Mouse (Mus musculus): ENCODE results near the gene Immp2l.

Immp2l gene

GRCm38 (mm10) chr12:41468374-41468991, 444.6 kb downstream of the Immp2l start:
- no peak for DNase-seq

DNA sequence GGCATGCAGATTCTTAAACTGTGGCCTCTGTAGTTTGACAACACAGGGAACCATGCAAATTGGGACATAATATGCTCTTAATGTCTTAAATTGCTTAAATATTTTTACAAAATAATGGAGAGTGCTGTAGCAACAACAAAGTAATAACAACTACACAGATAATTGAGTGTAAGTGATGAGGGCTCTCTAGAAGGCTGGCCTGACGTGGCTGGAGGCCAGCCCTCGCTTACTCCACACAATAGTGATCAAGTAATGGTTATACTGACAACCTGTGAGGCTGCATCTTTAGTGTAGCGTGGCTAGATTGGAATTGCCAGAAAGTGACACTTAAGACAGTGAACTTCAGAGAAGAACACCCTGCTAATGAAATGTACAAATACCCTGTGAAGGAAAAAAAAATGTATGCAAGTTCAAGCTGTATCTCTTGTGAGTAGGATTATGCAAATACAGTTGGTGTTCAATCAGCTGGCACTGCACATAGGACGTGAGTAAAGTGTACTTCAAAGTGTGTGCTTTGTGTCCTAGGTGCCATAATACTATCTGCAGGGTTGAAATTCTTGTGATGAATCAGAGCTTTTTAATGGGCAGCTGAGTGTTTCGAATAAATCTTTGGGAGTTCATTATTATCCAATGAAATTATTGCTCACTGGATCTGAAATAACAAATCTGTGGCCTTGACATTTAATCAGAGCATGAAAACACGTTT, 445.4 kb downstream of the Immp2l start:
- DNase-seq, result no peak

GRCm38 (mm10) chr12:41481486-41481885, 457.6 kb downstream of the Immp2l start:
- no peak for DNase-seq

- no peak for DNase-seq
These were observed 459.3 kb downstream of the Immp2l start for GRCm38 (mm10) chr12:41483091-41483592.

- DNase-seq, result no peak
These were observed 459.9 kb downstream of the Immp2l start for GRCm38 (mm10) chr12:41483593-41484451.

- DNase-seq, result no peak
These were observed 461.0 kb downstream of the Immp2l start for GRCm38 (mm10) chr12:41484689-41485511.

GRCm38 (mm10) chr12:41485512-41486215, 461.8 kb downstream of the Immp2l start:
- no peak for DNase-seq

DNA sequence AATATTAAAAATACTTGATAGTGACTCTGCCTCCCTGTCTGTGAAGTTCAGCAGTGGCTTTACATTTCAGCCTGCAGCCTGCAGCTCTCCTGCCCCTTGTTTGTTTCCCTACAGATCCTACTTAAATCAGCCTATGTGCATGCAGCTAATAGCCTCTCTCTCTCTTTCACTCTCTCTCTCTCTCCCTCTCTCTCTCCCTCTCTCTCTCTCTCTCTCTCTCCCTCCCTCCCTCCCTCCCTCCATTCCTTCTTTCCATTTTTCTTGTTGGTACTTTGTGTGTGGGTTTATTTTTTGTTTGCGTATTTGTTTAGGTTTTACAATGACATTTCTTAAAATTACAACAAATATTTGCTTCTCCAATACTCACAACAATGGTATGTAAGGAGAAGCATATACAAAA, 462.4 kb downstream of the Immp2l start, which contains the start of gene Lrrn3:
TSS of gene Lrrn3 (minus strand) at position 101 of the 400 bp plus-strand sequence.
- DNase-seq, result no peak

- DNase-seq, result no peak
These were observed 463.1 kb downstream of the Immp2l start for GRCm38 (mm10) chr12:41487005-41487404.

- no peak for DNase-seq
These were observed 470.7 kb downstream of the Immp2l start for GRCm38 (mm10) chr12:41494620-41495019.

DNA sequence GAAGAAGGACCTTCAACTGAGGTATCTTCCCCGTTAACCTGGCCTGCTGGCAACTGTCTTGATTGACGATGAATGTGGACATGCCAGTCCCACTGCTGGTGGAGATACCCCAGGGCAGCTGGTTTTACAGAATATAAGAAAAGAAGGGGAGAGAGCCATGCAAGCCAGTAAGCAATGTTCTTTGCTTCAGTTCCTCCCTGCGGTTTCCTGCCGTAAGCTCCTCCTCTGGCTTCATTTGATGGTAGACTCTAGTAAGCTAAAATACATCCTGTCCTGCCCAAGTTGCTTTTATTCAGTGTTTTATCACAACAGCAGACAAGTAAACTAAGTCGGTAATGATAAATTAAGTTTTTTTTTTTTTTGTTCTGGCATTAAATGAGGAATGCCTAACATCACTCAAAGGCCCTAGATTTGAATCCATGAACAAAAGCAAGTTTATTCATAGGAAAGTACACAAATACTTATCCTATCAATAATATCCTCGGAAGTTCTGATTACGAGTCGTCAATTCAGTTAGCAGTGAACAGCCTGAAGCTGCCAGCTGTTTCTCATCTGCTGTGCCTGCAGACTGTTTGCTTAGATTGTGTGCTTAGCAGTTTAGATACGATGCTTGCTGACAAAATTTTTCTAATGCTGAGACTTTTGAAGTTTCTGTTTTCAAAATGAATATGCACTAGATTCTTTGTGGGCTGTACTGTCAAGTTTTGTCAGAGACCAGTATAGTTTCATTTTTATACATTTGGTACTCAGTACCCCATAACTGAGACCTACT, 476.3 kb downstream of the Immp2l start:
- no peak for DNase-seq

- DNase-seq, result no peak
These were observed 484.7 kb downstream of the Immp2l start for GRCm38 (mm10) chr12:41508610-41509009.

- no peak for DNase-seq
These were observed 486.7 kb downstream of the Immp2l start for GRCm38 (mm10) chr12:41510588-41510987.

GRCm38 (mm10) chr12:41518897-41519296, 495.0 kb downstream of the Immp2l start:
- no peak for DNase-seq

- no peak for DNase-seq
These were observed 496.4 kb downstream of the Immp2l start for GRCm38 (mm10) chr12:41520326-41520725.

GRCm38 (mm10) chr12:41521671-41522070, 497.8 kb downstream of the Immp2l start:
- DNase-seq, result no peak

DNA sequence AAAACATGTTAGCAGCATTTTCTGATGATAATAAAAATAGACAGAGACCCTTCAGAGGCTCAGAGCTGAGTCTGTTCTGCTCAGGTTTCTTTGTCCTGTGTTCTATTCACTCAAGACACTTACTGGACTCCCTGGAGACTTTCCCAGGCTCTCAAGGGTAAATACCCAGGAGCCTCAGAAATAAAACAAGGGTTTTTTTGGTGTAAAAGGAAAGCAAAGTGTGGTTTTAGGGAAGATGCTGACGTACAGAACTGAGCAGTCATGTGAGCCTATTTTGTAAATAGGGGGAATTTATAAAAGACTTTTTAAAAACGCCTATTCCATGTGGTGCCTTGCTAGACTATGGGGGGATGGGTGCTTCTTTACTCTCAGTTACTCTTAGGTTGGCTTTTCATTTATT, 502.8 kb downstream of the Immp2l start:
- no peak for DNase-seq

DNA sequence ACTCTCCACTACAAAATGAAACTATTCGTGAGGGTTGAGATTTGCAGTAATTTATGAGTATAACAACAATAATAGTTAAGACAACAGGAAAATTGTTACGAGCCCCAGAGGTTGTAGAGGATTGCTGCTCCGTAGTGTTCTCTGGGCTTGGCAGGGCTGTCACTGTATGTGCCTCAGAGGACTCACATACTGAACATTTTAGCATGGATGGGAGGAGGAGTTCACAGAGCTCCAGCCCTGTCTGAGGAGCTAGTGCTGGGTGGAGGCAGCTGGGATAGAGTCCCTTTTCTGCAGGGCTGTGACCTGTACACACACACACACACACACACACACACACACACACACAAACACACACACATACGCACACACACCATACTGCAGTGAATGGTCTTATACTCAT, 504.5 kb downstream of the Immp2l start:
- DNase-seq, result no peak

GRCm38 (mm10) chr12:41539989-41540388, 516.1 kb downstream of the Immp2l start:
- DNase-seq, result no peak

- no peak for DNase-seq
These were observed 527.7 kb downstream of the Immp2l start for GRCm38 (mm10) chr12:41551578-41551977.

DNA sequence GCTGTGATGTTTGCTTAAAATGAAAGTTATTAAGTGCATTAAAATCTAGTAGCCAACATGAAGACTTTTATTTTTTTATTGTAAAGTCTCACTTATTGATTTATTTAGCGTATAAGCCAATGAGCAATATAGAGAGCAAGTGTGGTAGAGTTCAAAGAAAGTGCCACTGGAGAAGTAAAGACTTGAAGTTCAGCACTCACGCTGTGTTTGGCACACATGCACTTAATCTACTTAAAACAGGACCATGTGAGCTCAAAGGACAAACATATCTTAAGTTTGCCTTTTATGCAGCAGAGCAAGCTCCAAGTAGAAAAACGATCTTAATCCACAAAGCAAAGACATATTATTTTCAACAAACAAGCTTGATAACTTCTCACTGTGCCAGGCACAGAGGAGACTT, 533.9 kb downstream of the Immp2l start:
- DNase-seq, result no peak
